Mouse (Mus musculus) ES-E14 (cell line): ENCODE data around the gene Wdcp. TPM values are rescaled to one million over a fixed set of nuclear protein-coding genes. Genes with fewer than 3 reads are reported as not detected.
"Not testable (repeated sequence)": the region's sequence is repeated elsewhere in the genome, so short reads cannot be mapped to it uniquely, and the experiment has no call there.

ENCODE experiments used
- DNase-seq: peaks from one replicate; pipeline ENCODE4 v3.0.0-alpha.2; 2013; ENCODE audit warnings: low read depth, low spot score
- H3K27ac ChIP-seq: 2 replicates; pipeline ENCODE4 v1.5.1; 2012; ENCODE audit warnings: low read depth, mild to moderate bottlenecking, low read length, moderate library complexity, mixed read lengths; ENCODE audit not compliant: poor library complexity, insufficient read depth, severe bottlenecking
- H3K36me3 ChIP-seq: 2 replicates; pipeline ENCODE4 v1.6.1; 2012; ENCODE audit warnings: mild to moderate bottlenecking, low read length, moderate library complexity, mixed read lengths; ENCODE audit not compliant: control insufficient read depth, poor library complexity, insufficient read depth, severe bottlenecking
- H3K4me1 ChIP-seq, 2 experiments: fragments of 150-350 bp in 1 of 2; sonication (generic) in 1 of 2; 2 replicates each; pipeline ENCODE4 v1.6.1; 2012; ENCODE audit warnings: low read length in 2 of 2, mild to moderate bottlenecking in 1 of 2, mixed read lengths in 1 of 2; ENCODE audit not compliant: control insufficient read depth in 2 of 2, insufficient read depth in 2 of 2, poor library complexity in 1 of 2
- H3K4me3 ChIP-seq, 2 experiments: fragments of 150-350 bp in 1 of 2; sonication (generic) in 1 of 2; 2 replicates each; pipeline ENCODE4 v1.5.1; 2012; ENCODE audit warnings: low read length in 2 of 2, low read depth in 1 of 2, mild to moderate bottlenecking in 1 of 2, mixed read lengths in 1 of 2; ENCODE audit not compliant: insufficient read depth in 1 of 2, poor library complexity in 1 of 2, severe bottlenecking in 1 of 2
- H3K9ac ChIP-seq: 2 replicates; pipeline ENCODE4 v1.6.1; 2012; ENCODE audit warnings: low read depth, mild to moderate bottlenecking, low read length, mixed read lengths; ENCODE audit not compliant: poor library complexity, insufficient read depth, severe bottlenecking
- H3K9me3 ChIP-seq: fragments of 150-350 bp; sonication (generic); 2 replicates; pipeline ENCODE4 v1.6.1; 2012; ENCODE audit warnings: low read depth, mild to moderate bottlenecking, low read length; ENCODE audit not compliant: control insufficient read depth, insufficient read depth
- CHD2 ChIP-seq: IDR thresholded peaks from 2 replicates; pipeline ENCODE4 v1.6.1; 2014; ENCODE audit warnings: mild to moderate bottlenecking, low read depth, low read length, inconsistent platforms
- HCFC1 ChIP-seq: IDR thresholded peaks from 2 replicates; pipeline ENCODE4 v1.6.1; 2012; ENCODE audit warnings: low read length, inconsistent platforms, borderline replicate concordance; ENCODE audit not compliant: insufficient read depth
- MAFK ChIP-seq: IDR thresholded peaks from 2 replicates; pipeline ENCODE4 v1.6.1; 2014; ENCODE audit warnings: mild to moderate bottlenecking, low read depth, low read length, inconsistent platforms; ENCODE audit not compliant: insufficient read depth
- ZC3H11A ChIP-seq: IDR thresholded peaks from 2 replicates; pipeline ENCODE4 v1.6.1; 2012; ENCODE audit warnings: low read depth, mild to moderate bottlenecking, inconsistent platforms, low read length, borderline replicate concordance
- ZNF384 ChIP-seq: IDR thresholded peaks from 2 replicates; pipeline ENCODE4 v1.6.1; 2012; ENCODE audit warnings: low read depth, low read length, inconsistent platforms
- in situ Hi-C, 2 experiments: fragments of 600-800 bp; cut with MboI; formaldehyde crosslinking; loops; one replicate each; pipeline ENCODE4 v1.15.1; 2025; ENCODE audit warnings: low sequenced_read_pairs in 2 of 2, inconsistent platforms in 1 of 2; ENCODE audit not compliant: unreplicated experiment in 2 of 2
- total RNA-seq: library from RNA; depleted of rRNA; stranded (reverse); fragments of 300-350 nt; gene quantifications from 2 replicates; pipeline ENCODE4 v1.2.3, GENCODE M21; 2012; rRNA removed

The Wdcp gene
- total RNA-seq: 17.1 and 19.5 TPM in 2 replicates

GRCm38 (mm10) chr12:4842890-4843597, at the start of gene Wdcp:
TSS of gene Wdcp (plus strand) at chr12:4843303.
- Histone ChIP-seq H3K4me3 (peak within 1 kb of the TSS; percentile 93 to 97), H3K36me3 (peaks cover 2% of the 10 kb centered on the region; the same call in 1 of the 2 replicates), H3K27ac (no peak within 1 kb of the TSS), H3K9ac (peak within 1 kb of the TSS; percentile 86), H3K9me3 (no peaks in the 10 kb centered on the region), H3K4me1 (peaks cover 6% of the 10 kb centered on the region in 2 experiments; a peak in 2 of 4 replicates)
- in situ Hi-C loops: no loop called here
- peak; percentile 90 for TF ChIP-seq HCFC1
- no peak for TF ChIP-seq ZC3H11A
- peak; percentile 64 for TF ChIP-seq CHD2
- DNase-seq: peak; percentile 85

GRCm38 (mm10) chr12:4793718-4794117, 49.4 kb upstream of the Wdcp start:
- no peak overlapping the region for H3K27ac ChIP-seq

GRCm38 (mm10) chr12:4797471-4797870, 45.6 kb upstream of the Wdcp start:
- H3K9me3 ChIP-seq, H3K27ac ChIP-seq, H3K4me1 ChIP-seq, H3K9ac ChIP-seq, DNase-seq, in situ Hi-C loops, H3K4me3 ChIP-seq, H3K36me3 ChIP-seq: not testable (repeated sequence)

More at GRCm38 (mm10) chr12:4793718-4794117, 49.4 kb upstream of the Wdcp start:
- H3K9ac ChIP-seq: no peak overlapping the region
- no peak for TF ChIP-seq MAFK
- TF ChIP-seq ZC3H11A: no peak
- no peak for TF ChIP-seq CHD2
- no peak for TF ChIP-seq HCFC1
- no peak for TF ChIP-seq ZNF384
- H3K36me3 ChIP-seq: no peaks in the 10 kb centered on the region
- H3K4me3 ChIP-seq: no peak overlapping the region
- H3K9me3 ChIP-seq: no peaks in the 10 kb centered on the region
- H3K4me1 ChIP-seq: no peaks in the 10 kb centered on the region
- in situ Hi-C loops: no loop called here
- no peak for DNase-seq

GRCm38 (mm10) chr12:4811036-4811435, 32.1 kb upstream of the Wdcp start:
- DNase-seq: no peak
- TF ChIP-seq CHD2 (no peak), ZNF384 (no peak), MAFK (no peak), HCFC1 (no peak), ZC3H11A (no peak)
- Histone ChIP-seq H3K9me3 (no peaks in the 10 kb centered on the region), H3K9ac (no peak overlapping the region), H3K36me3 (no peaks in the 10 kb centered on the region), H3K4me3 (no peak overlapping the region), H3K27ac (no peak overlapping the region), H3K4me1 (no peaks in the 10 kb centered on the region)
- in situ Hi-C loops: no loop called here

GRCm38 (mm10) chr12:4811705-4812104, 31.4 kb upstream of the Wdcp start:
- no peak for TF ChIP-seq MAFK
- TF ChIP-seq HCFC1: no peak
- no peak for TF ChIP-seq ZC3H11A
- no peak for TF ChIP-seq CHD2
- TF ChIP-seq ZNF384: no peak
- H3K27ac ChIP-seq: no peak overlapping the region
- no peak overlapping the region for H3K9ac ChIP-seq
- in situ Hi-C loops: no loop called here
- no peaks in the 10 kb centered on the region for H3K36me3 ChIP-seq
- H3K4me3 ChIP-seq: no peak overlapping the region
- H3K4me1 ChIP-seq: no peaks in the 10 kb centered on the region
- H3K9me3 ChIP-seq: no peaks in the 10 kb centered on the region
- DNase-seq: no peak
